Mouse (Mus musculus) layer of hippocampus, postnatal 36 days (tissue): ENCODE measurements at regions not wholly inside any gene's neighbourhood (a gene's known extent, or its start where the extent isn't known, plus 50 kb on each side); places are given as distances from the start of the nearest gene placed in this dataset.

ENCODE experiments used
- DNase-seq, 2 experiments: peaks; one replicate each; pipeline ENCODE4 v3.0.0; 2022

DNA sequence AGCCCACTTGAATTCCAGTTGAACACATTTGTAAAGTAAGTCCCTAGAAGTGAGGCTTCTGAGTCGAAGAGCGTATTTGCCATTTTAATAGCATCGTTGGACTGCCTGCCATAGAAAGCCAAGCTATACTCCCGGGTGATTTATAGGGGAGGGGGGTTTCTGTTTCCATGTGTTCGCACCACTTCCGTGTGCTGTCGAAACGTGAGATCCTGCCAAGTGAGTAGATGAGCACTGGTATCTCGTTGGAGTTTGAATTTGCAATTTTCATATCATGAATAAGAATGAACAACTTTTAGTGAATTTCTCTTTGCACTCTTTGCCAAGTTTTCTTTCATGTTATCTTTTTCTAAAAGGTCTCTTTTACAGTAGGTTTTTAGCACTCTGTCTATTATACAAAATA lies 128.7 kb downstream of the Tle3 start:
- no peak for DNase-seq

DNA sequence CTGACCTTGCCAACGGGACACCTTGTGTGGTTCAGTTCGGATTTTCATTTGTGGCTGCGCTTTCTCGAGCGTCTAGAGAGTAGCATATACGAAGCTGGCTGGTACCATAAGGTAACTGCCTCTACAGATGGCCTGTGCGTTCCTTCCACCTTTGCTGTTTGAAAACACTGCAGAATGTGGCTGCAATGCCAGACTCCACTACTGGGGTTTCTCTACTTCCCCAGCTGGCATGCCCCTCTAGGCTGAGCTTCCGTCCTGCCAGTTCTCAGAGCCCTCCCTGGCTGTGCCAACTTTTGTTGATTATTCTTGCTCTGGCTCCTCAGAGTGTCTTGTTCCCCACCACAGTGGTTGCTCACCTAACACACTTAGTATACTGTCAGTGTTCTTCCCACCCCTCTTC lies 120.7 kb downstream of the Tle3 start:
- no peak for DNase-seq

DNA sequence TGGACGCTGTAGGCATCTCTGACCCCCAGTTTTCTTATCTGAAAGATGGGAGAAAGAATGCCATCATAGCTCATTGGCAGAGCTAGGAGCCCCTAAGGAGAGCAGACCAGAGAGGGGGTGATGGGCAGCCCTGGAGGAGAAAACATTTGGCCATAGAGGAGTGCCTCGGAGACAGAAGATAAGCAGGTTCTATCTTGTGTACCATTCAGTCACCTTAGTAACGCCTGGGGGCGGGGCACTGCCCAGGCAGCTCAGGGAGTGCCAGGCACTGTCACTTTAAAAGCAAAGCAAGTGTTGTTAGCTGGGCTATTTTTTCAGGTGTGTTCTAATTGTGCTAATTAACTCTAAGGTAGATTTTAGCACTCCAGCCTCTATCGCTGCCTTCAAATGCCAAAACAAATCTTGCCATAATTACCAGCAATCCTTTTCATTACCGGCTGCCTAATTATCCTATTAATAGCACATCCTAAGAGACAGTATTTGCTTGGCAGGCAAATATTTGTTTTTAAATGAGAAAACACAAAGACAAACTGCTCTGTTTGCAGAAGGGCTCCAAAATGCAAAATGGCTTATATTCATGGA lies 119.1 kb downstream of the Tle3 start:
- no peak for DNase-seq

DNA sequence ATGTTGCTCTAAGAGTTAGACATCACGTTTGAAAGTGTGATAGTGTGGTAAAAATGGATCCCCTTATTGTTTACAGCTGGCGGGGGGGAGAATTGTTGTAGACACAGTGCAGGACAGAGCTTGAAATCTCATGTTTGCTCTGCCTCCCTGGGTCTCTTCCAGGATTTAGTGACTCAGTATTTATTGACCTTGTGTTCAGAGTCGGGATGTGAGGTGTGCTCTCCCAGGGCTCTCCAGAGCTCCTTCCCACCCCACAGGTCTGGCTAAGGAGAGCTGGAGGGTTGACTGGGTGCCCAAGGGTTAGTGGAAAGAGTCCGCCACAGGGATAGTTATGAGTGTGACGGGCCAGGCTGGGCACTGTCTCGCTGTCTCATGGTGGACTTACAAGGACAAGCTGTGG lies 117.8 kb downstream of the Tle3 start:
- DNase-seq, result no peak

DNA sequence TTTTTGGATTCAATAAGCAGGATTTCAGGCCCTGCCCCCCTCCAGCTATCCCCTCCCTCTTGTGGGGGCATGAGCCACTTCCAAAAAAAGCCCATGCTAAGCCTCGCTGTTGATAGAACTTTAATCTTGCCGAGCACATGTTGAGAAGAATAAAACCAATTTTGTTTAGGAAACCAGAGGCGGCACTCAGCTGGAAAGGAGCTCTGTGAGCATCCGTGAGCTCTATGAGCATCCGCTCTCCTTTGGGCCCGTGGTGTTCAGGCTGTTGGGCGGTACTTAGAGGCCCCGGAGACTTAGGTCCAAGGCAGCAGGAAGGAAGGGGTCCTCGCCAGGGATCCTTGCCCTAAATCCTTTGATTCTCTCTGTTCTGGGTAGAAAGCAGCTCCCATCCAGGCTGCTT lies 117.0 kb downstream of the Tle3 start:
- DNase-seq, result no peak

DNA sequence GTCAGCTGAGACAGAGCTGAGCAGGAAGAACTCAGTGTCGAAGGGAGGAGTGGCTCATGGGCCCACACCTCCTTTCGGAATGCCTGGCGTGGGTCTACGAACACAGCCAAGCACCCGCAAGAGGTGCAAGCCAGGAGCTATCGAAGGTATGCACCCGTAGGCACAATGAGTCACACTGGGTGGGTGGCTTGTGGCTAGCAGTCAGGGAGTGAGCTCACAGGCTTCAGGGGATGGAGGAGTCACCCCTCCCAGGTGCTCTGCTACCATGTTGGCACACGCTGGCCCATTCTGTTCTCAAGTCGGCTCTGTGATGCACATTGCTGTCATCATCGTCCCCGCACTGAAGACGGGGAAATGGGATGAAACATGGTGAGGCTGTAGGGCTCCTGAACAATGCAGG lies 115.7 kb downstream of the Tle3 start:
- no peak for DNase-seq

DNA sequence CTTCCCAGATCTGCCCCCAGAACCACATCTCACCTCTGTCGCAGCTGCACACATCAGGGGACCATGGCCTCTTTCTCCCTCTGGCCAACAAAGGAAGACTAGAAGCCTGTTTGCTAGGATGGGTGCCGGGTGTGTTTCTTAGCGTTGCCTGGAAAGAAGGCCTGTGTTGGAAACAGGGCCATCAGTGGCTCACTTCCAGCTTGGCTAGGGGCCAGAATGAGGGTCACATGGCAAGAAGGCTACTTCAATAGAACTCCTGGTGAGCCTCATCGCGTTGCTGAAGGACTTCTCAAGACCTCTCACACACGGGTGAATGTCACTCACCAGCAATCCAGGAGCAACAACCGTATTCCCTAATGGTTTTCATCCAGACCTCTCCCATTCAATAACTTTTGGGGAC lies 115.0 kb downstream of the Tle3 start:
- DNase-seq, result no peak

DNA sequence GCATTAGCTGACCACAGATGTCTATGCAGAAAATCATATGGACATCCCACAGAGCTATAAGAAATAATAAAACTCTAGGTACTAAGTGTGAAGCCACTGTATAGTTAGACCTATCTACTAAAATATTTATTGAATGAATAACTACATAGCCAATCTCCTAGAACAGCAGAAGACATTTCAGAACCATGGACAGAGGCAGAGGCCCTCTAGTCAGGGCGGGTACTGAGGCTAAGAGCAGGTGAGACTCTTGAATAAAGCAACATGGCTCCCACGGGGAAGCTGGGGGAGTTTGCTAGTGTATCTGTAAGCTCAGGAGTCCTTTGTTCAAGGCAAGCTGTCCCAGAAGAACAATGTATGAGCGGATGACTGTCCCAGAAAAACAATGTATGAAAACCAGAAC lies 112.2 kb downstream of the Tle3 start:
- no peak for DNase-seq

DNA sequence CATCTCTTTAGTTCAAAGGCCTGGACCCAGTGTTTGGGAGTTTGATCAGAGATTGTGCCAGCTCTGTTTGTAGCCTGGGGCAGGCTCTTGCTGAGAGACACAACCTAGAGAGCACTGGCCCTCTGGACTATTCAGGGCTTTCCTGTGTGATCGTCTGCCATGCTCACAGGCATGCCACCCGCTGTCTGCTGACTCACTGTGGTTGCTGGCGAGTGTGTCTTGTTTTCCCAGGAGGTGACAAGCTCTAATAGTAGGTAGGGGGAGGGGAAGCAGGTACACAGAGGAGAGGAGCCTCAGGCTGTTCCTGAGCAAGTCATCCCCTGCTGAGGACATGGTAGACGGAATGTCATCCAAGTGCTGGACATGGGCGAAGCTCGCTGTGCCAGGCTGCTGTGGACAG lies 107.5 kb downstream of the Tle3 start:
- no peak for DNase-seq

DNA sequence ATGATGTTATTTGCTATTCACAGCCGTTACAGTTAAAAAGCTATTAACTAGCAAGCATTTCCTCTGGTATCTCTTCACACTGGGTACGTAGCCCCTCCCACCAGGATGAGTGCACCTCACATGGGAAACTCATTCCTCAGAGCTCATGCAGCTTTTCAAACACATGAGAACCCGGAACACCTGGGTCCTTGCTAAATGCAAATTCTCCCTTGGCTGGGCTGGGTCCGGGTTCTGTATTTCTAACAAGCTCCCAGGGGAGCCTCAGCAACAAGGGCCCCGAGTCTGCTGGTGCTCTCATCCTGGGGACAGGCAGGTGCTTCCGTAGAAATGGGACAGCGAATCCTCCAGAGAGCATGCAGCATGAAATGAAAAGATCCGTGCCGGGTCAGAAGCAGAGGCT lies 106.7 kb downstream of the Tle3 start:
- no peak for DNase-seq

DNA sequence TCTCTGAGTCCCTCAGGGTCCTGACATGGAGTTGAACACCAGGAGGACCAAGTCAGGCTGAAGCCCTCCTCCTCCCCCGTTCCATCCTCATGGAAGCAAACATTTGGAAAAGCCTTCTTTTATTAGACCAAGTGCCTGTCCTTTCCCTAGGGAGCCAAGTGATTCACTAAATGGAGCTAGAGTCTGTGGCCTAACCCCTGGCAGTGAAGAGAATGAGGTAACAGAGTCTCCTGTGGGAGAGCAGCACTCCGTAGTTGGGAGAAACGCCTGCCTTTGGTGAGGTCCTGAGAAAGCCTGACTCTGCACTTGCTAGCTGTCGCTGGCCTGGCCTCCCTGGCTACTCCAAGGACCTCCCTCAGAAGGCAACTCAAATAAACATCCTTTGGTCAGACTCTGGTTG lies 104.2 kb downstream of the Tle3 start:
- no peak for DNase-seq

DNA sequence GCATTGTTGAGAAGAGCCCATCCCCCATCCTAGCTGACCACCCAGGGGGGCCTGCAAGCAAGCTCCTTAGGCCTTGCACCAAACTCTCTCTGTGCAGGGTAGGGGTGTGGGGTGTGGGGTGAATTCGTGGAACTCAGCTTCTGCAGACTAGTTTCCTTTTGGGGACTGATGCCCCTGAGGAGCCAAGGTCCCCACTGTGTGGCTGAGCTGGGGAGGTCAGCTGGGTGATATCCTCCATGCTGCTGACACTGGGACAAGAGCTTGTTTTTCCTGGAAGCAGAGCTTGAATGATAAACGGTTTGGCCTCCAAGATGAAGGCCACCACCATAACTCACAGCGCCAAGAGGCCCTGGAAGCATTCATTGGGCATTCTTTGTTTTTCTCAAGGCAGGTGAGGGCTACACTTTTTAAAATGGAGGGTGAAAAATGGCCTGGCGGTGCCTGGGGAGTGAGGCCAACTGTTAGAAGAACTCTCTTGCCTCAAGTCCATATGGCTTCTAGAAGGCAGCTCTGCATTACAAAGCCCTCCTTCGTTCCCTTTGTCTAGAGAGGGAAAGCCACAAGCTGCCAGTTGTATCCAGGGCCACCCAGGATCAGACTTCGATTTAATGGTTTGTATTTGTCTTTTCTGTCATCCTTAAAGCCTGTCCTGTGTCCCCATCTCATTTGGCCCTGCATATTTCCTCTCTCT lies 98.8 kb downstream of the Tle3 start:
- DNase-seq, result no peak

DNA sequence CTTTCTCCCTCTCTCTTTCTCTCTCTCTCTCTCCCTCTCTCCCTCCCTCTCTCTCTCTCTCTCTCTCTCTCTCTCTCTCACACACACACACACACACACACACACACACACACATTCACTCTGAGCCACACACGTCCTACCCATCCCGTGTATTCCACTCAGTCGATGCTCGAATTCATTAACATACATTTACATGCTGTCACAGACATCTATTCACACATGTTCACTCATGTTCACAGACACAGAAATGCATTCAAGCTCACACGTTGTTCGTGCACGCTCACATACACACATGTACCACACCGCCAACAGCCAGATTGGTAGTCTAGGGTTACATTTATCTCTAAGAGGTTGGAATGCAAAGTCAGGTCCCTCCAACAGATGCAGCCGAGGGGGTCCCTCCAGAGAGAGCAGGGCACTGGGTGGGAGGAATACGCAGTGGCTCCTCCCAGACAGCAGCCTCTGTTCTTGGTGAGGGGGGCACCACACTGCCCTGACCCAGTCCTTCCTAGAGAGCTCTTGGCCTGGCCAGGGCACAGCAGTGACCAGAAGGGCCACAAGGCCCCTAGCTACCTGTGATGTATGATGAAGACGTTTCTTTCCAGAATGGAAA lies 96.8 kb downstream of the Tle3 start:
- DNase-seq, result no peak

DNA sequence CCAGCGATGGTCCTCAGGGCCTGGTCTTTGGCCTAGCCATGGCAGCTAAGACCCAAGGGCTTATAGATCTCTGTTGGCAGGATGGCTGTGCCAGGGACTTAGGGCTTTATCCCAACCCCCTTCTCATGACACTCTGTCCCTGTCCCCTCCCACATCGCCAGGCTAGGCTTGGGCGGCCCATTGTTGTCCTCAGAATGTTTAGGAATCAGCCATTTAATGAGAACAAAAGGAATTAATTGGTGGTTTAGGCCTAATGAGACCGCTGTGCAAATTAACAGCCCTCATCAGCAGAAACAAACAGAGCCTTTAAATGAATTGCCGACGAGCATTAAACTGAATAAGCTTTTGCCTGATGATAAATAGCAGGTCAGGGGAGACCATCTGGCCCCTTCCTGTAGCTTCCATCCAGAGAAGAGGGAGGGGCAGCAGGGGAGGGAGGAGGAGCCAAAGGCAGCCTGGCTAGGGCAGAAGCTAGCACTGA lies 96.2 kb downstream of the Tle3 start:
- DNase-seq, result no peak
